Mouse (Mus musculus): ENCODE results near the gene Tmtc2.

Gene Tmtc2

GRCm38 (mm10) chr10:105417845-105418383 lies 156.3 kb downstream of the Tmtc2 start:
- DNase-seq (ENCODE audit: low read depth, low spot score): no peak

- DNase-seq (ENCODE audit: low read depth, low spot score): no peak
Observed at GRCm38 (mm10) chr10:105416601-105417000, 157.7 kb downstream of the Tmtc2 start.

GRCm38 (mm10) chr10:105405856-105406527 lies 168.3 kb downstream of the Tmtc2 start:
- DNase-seq (ENCODE audit: low read depth, low spot score): no peak

GRCm38 (mm10) chr10:105403931-105404330 lies 170.3 kb downstream of the Tmtc2 start:
- DNase-seq (ENCODE audit: low read depth, low spot score): no peak

- no peak for DNase-seq (ENCODE audit: low read depth, low spot score)
Observed at GRCm38 (mm10) chr10:105402481-105402779, 171.8 kb downstream of the Tmtc2 start.

- no peak for DNase-seq (ENCODE audit: low read depth, low spot score)
Observed at GRCm38 (mm10) chr10:105401754-105402480, 172.3 kb downstream of the Tmtc2 start.

GRCm38 (mm10) chr10:105399316-105399715 lies 174.9 kb downstream of the Tmtc2 start:
- DNase-seq (ENCODE audit: low read depth, low spot score): no peak

- no peak for DNase-seq (ENCODE audit: low read depth, low spot score)
Observed at GRCm38 (mm10) chr10:105384065-105384464, 190.2 kb downstream of the Tmtc2 start.

GRCm38 (mm10) chr10:105381705-105382104 lies 192.5 kb downstream of the Tmtc2 start:
- DNase-seq (ENCODE audit: low read depth, low spot score): no peak

- DNase-seq (ENCODE audit: low read depth, low spot score): no peak
Observed at GRCm38 (mm10) chr10:105381202-105381601, 193.0 kb downstream of the Tmtc2 start.

GRCm38 (mm10) chr10:105380584-105380983 lies 193.7 kb downstream of the Tmtc2 start:
- DNase-seq (ENCODE audit: low read depth, low spot score): no peak

GRCm38 (mm10) chr10:105377711-105378110 lies 196.5 kb downstream of the Tmtc2 start:
- no peak for DNase-seq (ENCODE audit: low read depth, low spot score)

GRCm38 (mm10) chr10:105373265-105373664 lies 201.0 kb downstream of the Tmtc2 start:
- peak; percentile 22 for DNase-seq (ENCODE audit: low read depth, low spot score)

GRCm38 (mm10) chr10:105368242-105368641 lies 206.0 kb downstream of the Tmtc2 start:
- DNase-seq (ENCODE audit: low read depth, low spot score): no peak

- DNase-seq (ENCODE audit: low read depth, low spot score): no peak
Observed at GRCm38 (mm10) chr10:105364480-105364879, 209.8 kb downstream of the Tmtc2 start.

GRCm38 (mm10) chr10:105350301-105350700 lies 223.9 kb downstream of the Tmtc2 start:
- no peak for DNase-seq (ENCODE audit: low read depth, low spot score)

GRCm38 (mm10) chr10:105345920-105346319 lies 228.3 kb downstream of the Tmtc2 start:
- no peak for DNase-seq (ENCODE audit: low read depth, low spot score)

GRCm38 (mm10) chr10:105332856-105333255 lies 241.4 kb downstream of the Tmtc2 start:
- DNase-seq (ENCODE audit: low read depth, low spot score): no peak

GRCm38 (mm10) chr10:105330327-105330726 lies 243.9 kb downstream of the Tmtc2 start:
- DNase-seq (ENCODE audit: low read depth, low spot score): no peak

- DNase-seq (ENCODE audit: low read depth, low spot score): no peak
Observed at GRCm38 (mm10) chr10:105323646-105324192, 250.5 kb downstream of the Tmtc2 start.

- no peak for DNase-seq (ENCODE audit: low read depth, low spot score)
Observed at GRCm38 (mm10) chr10:105319299-105320057, 254.8 kb downstream of the Tmtc2 start.

- no peak for DNase-seq (ENCODE audit: low read depth, low spot score)
Observed at GRCm38 (mm10) chr10:105318869-105319268, 255.4 kb downstream of the Tmtc2 start.

Measured in WW6 (cell line).